Mouse (Mus musculus) heart, adult 8-10 months (tissue): Measurements from ENCODE around the gene Sec14l5. TPM values are rescaled to one million over a fixed set of nuclear protein-coding genes. Genes with fewer than 3 reads are reported as not detected.
"Not testable (repeated sequence)": the region's sequence is repeated elsewhere in the genome, so short reads cannot be mapped to it uniquely, and the experiment has no call there.

Source experiments
- DNase-seq: peaks from one replicate; pipeline ENCODE4 v3.0.0; 2022; ENCODE audit warnings: low spot score
- microRNA-seq: library from miRNA; unstranded; fragments of <30 nt; microRNA quantifications from one replicate; pipeline ENCODE4 v1.2.0, GENCODE M21; 2022
- total RNA-seq, 4 experiments: library from RNA; stranded (reverse); gene quantifications; 2 replicates each; pipeline ENCODE4 v1.2.4; 2022

Gene Sec14l5
- total RNA-seq, 4 experiments from 2014 or later = 0.57 to 1.0 (median 0.78) TPM

- no peak for DNase-seq
These were observed 67.2 kb downstream of the Sec14l5 start for GRCm38 (mm10) chr16:5214126-5214525.

GRCm38 (mm10) chr16:5216686-5217085 is 69.8 kb downstream of the Sec14l5 start:
- no peak for DNase-seq

- peak; percentile 28 for DNase-seq
These were observed 70.6 kb downstream of the Sec14l5 start for GRCm38 (mm10) chr16:5217341-5218133.

GRCm38 (mm10) chr16:5221403-5221802 is 74.5 kb downstream of the Sec14l5 start:
- DNase-seq = no peak

- peak; percentile 46 for DNase-seq
These were observed 75.2 kb downstream of the Sec14l5 start, which contains the start of gene AU021092 for GRCm38 (mm10) chr16:5222140-5222539. TSS of gene AU021092 (minus strand) at chr16:5222299.

- DNase-seq = peak; percentile 31
These were observed 79.6 kb downstream of the Sec14l5 start for GRCm38 (mm10) chr16:5226534-5226933.

GRCm38 (mm10) chr16:5227501-5227900 is 80.6 kb downstream of the Sec14l5 start:
- not testable (repeated sequence) for DNase-seq

GRCm38 (mm10) chr16:5228103-5228502 is 81.2 kb downstream of the Sec14l5 start:
- DNase-seq = not testable (repeated sequence)

- DNase-seq = no peak
These were observed 86.1 kb downstream of the Sec14l5 start for GRCm38 (mm10) chr16:5232982-5233381.

- DNase-seq = peak; percentile 94
These were observed 86.8 kb downstream of the Sec14l5 start, which contains the start of gene Alg1 for GRCm38 (mm10) chr16:5233418-5234313. TSS of gene Alg1 (plus strand) at chr16:5233621.

Small RNA genes lying within 50 kb of the gene (microRNA-seq; reads per million reads assigned to microRNA genes)
- gene Gm23689 (not detected), gene Gm26095 (not detected), gene Mir6364 (not detected)

Other genes with a start within 250 kb of the Sec14l5 start
- 10 to 100 TPM; 14.2 to 20.0 (median 16.6) TPM for gene Nudt16l1, start 208.3 kb upstream of the Sec14l5 start, total RNA-seq
- 10 to 100 TPM; 10.6 to 13.3 (median 12.2) TPM for gene Anks3, start 182.9 kb upstream of the Sec14l5 start, total RNA-seq
- gene Sept12, start 149.3 kb upstream of the Sec14l5 start, total RNA-seq = not detected
- gene Smim22, start 139.8 kb upstream of the Sec14l5 start, total RNA-seq = not detected
- 10 to 100 TPM; 11.1 to 19.2 (median 14.7) TPM for gene Rogdi, start 133.6 kb upstream of the Sec14l5 start, total RNA-seq
- gene Glyr1, start 97.2 kb upstream of the Sec14l5 start, total RNA-seq = 10 to 100 TPM; 42.2 to 45.5 (median 45.0) TPM
- 10 to 100 TPM; 18.6 to 25.8 (median 22.3) TPM for gene Ubn1, start 97.1 kb upstream of the Sec14l5 start, total RNA-seq
- gene Ppl, start 14.7 kb upstream of the Sec14l5 start, total RNA-seq = 10 to 100 TPM in 1 of 4 experiments, 1 to 10 TPM in 3; 6.3 to 10.6 (median 8.1) TPM
- gene Nagpa, start 56.9 kb downstream of the Sec14l5 start, total RNA-seq = 10 to 100 TPM; 13.8 to 16.8 (median 14.5) TPM
- gene AU021092, start 75.2 kb downstream of the Sec14l5 start, total RNA-seq = 10 to 100 TPM; 18.1 to 22.8 (median 20.4) TPM
- gene Alg1, start 86.5 kb downstream of the Sec14l5 start, total RNA-seq = 10 to 100 TPM; 12.5 to 16.6 (median 14.6) TPM
- gene Eef2kmt, start 108.9 kb downstream of the Sec14l5 start, total RNA-seq = 10 to 100 TPM in 2 of 4 experiments, 1 to 10 TPM in 2; 7.8 to 11.6 (median 10.1) TPM